Mouse (Mus musculus): Measurements from ENCODE around the gene Edc3. TPM values are rescaled to one million over a fixed set of nuclear protein-coding genes. Genes with fewer than 3 reads are reported as not detected.

Gene Edc3
- polyA plus RNA-seq, 1 experiment from 2014 or later, result 29.9 TPM

DNA sequence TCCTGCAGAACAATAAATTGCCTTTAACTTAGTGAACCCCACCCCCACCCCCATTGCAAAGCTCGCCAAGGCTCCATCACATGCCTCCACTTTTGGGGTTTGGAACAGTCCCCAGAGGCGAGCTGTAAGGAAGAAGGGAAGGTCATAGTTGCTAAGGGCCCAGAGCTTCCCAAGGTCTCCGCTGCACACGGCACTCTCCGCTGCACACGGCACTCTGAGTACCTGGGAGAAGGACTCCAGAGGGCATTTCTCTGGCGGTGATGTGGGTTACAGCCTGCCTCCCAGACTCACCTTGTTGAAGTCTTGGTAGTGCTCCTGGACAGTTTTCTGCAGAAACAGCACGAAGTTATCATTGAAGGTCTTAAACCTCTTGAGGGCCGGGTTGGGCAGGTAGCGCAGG lies 26.9 kb upstream of the Edc3 start:
- ATAC-seq, result no peak

GRCm38 (mm10) chr9:57683520-57683919 lies 24.8 kb upstream of the Edc3 start, which contains the start of gene Cyp1a2:
Gene Cyp1a2 (minus strand): TSS chr9:57683703.
- no peak within 1 kb of the TSS for H3K4me3 ChIP-seq (replicated peaks)
- H3K4me1 ChIP-seq (replicated peaks), result no peaks in the 10 kb centered on the region
- WGBS, result 68% methylated on average over 5 of the region's 5 CpGs
- no peaks in the 10 kb centered on the region for H3K27me3 ChIP-seq (replicated peaks)
- no peak for ATAC-seq
- no peak within 1 kb of the TSS for H3K4me2 ChIP-seq (replicated peaks)
- no peaks in the 10 kb centered on the region for H3K36me3 ChIP-seq
- no peak within 1 kb of the TSS for H3K27ac ChIP-seq
- H3K9me3 ChIP-seq, result no peaks in the 10 kb centered on the region
- H3K9ac ChIP-seq, result no peak within 1 kb of the TSS

More for the DNA sequence above, 26.9 kb upstream of the Edc3 start:
- no peaks in the 10 kb centered on the region for H3K9me3 ChIP-seq
- H3K4me1 ChIP-seq (replicated peaks), result no peaks in the 10 kb centered on the region
- 79% methylated on average over 10 of the region's 10 CpGs for WGBS
- H3K27me3 ChIP-seq (replicated peaks), result no peaks in the 10 kb centered on the region
- H3K36me3 ChIP-seq, result no peaks in the 10 kb centered on the region
- H3K4me2 ChIP-seq (replicated peaks), result no peak overlapping the region
- no peak overlapping the region for H3K9ac ChIP-seq
- H3K27ac ChIP-seq, result no peak overlapping the region
- H3K4me3 ChIP-seq (replicated peaks), result no peak overlapping the region

GRCm38 (mm10) chr9:57686011-57686410 lies 22.3 kb upstream of the Edc3 start:
- H3K9ac ChIP-seq, result no peak overlapping the region
- H3K4me1 ChIP-seq (replicated peaks), result no peaks in the 10 kb centered on the region
- H3K27me3 ChIP-seq (replicated peaks), result no peaks in the 10 kb centered on the region
- no peaks in the 10 kb centered on the region for H3K36me3 ChIP-seq
- no peaks in the 10 kb centered on the region for H3K9me3 ChIP-seq
- H3K27ac ChIP-seq, result no peak overlapping the region
- ATAC-seq, result no peak
- H3K4me2 ChIP-seq (replicated peaks), result no peak overlapping the region
- H3K4me3 ChIP-seq (replicated peaks), result no peak overlapping the region
- WGBS, result 84% methylated on average over 5 of the region's 5 CpGs

- no peak for ATAC-seq
- H3K27me3 ChIP-seq (replicated peaks), result no peaks in the 10 kb centered on the region
- no peak within 1 kb of the TSS for H3K9ac ChIP-seq
- H3K9me3 ChIP-seq, result no peaks in the 10 kb centered on the region
- 93% methylated on average over 2 of the region's 2 CpGs for WGBS
- no peaks in the 10 kb centered on the region for H3K4me1 ChIP-seq (replicated peaks)
- no peak within 1 kb of the TSS for H3K4me3 ChIP-seq (replicated peaks)
- H3K36me3 ChIP-seq, result no peaks in the 10 kb centered on the region
- no peak within 1 kb of the TSS for H3K27ac ChIP-seq
- no peak within 1 kb of the TSS for H3K4me2 ChIP-seq (replicated peaks)
Observed at GRCm38 (mm10) chr9:57687751-57688150, 20.6 kb upstream of the Edc3 start, which contains the start of gene Cyp1a1. Gene Cyp1a1 (plus strand): TSS chr9:57687928.

- no peak overlapping the region for H3K4me3 ChIP-seq (replicated peaks)
- no peak overlapping the region for H3K27ac ChIP-seq
- H3K27me3 ChIP-seq (replicated peaks), result no peaks in the 10 kb centered on the region
- ATAC-seq, result no peak
- WGBS, result 39% methylated on average over 2 of the region's 2 CpGs
- no peak overlapping the region for H3K4me2 ChIP-seq (replicated peaks)
- no peaks in the 10 kb centered on the region for H3K36me3 ChIP-seq
- no peaks in the 10 kb centered on the region for H3K9me3 ChIP-seq
- H3K4me1 ChIP-seq (replicated peaks), result no peaks in the 10 kb centered on the region
- H3K9ac ChIP-seq, result no peak overlapping the region
Observed at GRCm38 (mm10) chr9:57688158-57688557, 20.2 kb upstream of the Edc3 start.

DNA sequence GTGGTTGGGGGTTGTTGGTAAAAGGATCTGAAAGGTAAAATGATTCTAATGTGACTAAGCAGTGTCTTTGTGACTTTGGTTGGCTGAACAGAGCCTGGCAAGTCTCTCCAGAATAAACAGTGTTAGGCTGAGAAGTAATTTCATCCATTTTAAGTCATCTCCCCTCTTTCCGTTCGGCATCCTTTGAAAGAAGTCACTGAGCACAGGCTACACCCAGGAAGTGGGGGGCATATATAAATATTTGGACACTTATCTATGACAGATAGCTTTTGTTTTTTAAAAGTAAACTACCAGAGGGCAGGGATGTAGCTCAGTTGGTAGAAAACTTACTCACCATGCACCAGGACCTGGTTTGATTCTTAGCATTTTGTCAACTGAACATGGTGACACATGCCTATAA lies 19.7 kb upstream of the Edc3 start:
- no peak overlapping the region for H3K27ac ChIP-seq

GRCm38 (mm10) chr9:57694108-57694507 lies 14.2 kb upstream of the Edc3 start:
- Histone ChIP-seq H3K9me3 (no peaks in the 10 kb centered on the region), H3K27me3 (replicated peaks) (peaks cover 26% of the 10 kb centered on the region), H3K4me2 (replicated peaks) (no peak overlapping the region), H3K4me3 (replicated peaks) (no peak overlapping the region), H3K4me1 (replicated peaks) (peaks cover 10% of the 10 kb centered on the region), H3K36me3 (no peaks in the 10 kb centered on the region), H3K27ac (no peak overlapping the region), H3K9ac (no peak overlapping the region)
- ATAC-seq, result no peak
- WGBS, result 85% methylated on average over 2 of the region's 2 CpGs

More for the DNA sequence above, 19.7 kb upstream of the Edc3 start:
- H3K4me3 ChIP-seq (replicated peaks), result no peak overlapping the region
- ATAC-seq, result no peak
- no peak overlapping the region for H3K4me2 ChIP-seq (replicated peaks)
- no peak overlapping the region for H3K9ac ChIP-seq
- no peaks in the 10 kb centered on the region for H3K4me1 ChIP-seq (replicated peaks)
- 36% methylated on average over 2 of the region's 2 CpGs for WGBS
- no peaks in the 10 kb centered on the region for H3K27me3 ChIP-seq (replicated peaks)
- no peaks in the 10 kb centered on the region for H3K9me3 ChIP-seq
- H3K36me3 ChIP-seq, result no peaks in the 10 kb centered on the region

GRCm38 (mm10) chr9:57696380-57697285 lies 11.7 kb upstream of the Edc3 start:
- no peaks in the 10 kb centered on the region for H3K36me3 ChIP-seq
- no peak overlapping the region for H3K27ac ChIP-seq
- H3K9me3 ChIP-seq, result no peaks in the 10 kb centered on the region
- H3K9ac ChIP-seq, result peak overlapping the region; percentile 34
- H3K4me2 ChIP-seq (replicated peaks), result peak overlapping the region; percentile 84
- peak overlapping the region; percentile 38 for H3K4me3 ChIP-seq (replicated peaks)
- 3% methylated on average over 42 of the region's 42 CpGs for WGBS
- H3K27me3 ChIP-seq (replicated peaks), result peaks cover 26% of the 10 kb centered on the region
- H3K4me1 ChIP-seq (replicated peaks), result peaks cover 10% of the 10 kb centered on the region
- peak; percentile 82 for ATAC-seq

GRCm38 (mm10) chr9:57697380-57697779 lies 11.0 kb upstream of the Edc3 start:
- 21% methylated on average over 4 of the region's 4 CpGs for WGBS
- H3K4me3 ChIP-seq (replicated peaks), result no peak overlapping the region
- peak; percentile 52 for ATAC-seq

DNA sequence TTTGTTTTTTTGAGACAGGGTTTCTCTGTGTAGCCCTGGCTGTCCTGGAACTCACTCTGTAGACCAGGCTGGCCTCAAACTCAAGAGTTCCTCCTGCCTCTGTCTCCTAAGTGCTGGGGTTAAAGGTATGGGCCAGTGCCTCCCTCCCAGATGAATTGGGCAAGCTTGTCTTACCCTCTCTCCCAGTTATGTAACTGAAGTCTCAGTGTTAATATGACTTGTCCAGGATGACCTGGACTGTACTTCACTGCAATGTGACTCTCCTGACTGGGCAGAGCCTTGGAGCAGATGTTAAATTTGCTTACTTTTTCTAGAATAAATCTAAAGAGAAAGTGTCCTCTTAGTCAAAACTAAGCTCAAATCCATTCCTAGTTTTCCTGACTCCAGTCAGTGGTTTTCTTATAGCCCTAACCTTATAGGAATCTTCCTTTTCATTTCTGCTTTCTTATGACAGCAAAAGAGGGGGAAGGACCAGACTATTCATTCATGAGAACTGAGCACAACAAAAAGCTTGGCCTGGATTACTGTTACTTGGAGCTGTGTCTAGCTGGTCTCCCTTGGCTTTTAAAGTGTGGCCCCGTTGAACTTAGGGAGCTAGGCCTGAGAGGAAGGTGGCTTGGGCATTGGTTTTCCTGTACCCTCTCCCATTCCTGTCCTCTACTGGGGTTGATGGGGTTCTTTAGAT lies 9.7 kb upstream of the Edc3 start:
- no peak overlapping the region for H3K4me2 ChIP-seq (replicated peaks)
- H3K9me3 ChIP-seq, result no peaks in the 10 kb centered on the region
- no peaks in the 10 kb centered on the region for H3K36me3 ChIP-seq
- peaks cover 26% of the 10 kb centered on the region for H3K27me3 ChIP-seq (replicated peaks)
- no peak overlapping the region for H3K4me3 ChIP-seq (replicated peaks)
- 57% methylated on average over 1 of the region's 1 CpGs for whole genome bisulfite sequencing
- H3K4me1 ChIP-seq (replicated peaks), result peaks cover 10% of the 10 kb centered on the region
- ATAC-seq, result no peak
- H3K9ac ChIP-seq, result no peak overlapping the region
- H3K27ac ChIP-seq, result no peak overlapping the region

More at GRCm38 (mm10) chr9:57697380-57697779, 11.0 kb upstream of the Edc3 start:
- Histone ChIP-seq H3K9me3 (no peaks in the 10 kb centered on the region), H3K9ac (no peak overlapping the region), H3K4me1 (replicated peaks) (peaks cover 10% of the 10 kb centered on the region), H3K27me3 (replicated peaks) (peaks cover 26% of the 10 kb centered on the region), H3K4me2 (replicated peaks) (no peak overlapping the region), H3K36me3 (no peaks in the 10 kb centered on the region), H3K27ac (no peak overlapping the region)

- no peak overlapping the region for H3K4me2 ChIP-seq (replicated peaks)
- ATAC-seq, result no peak
- H3K9me3 ChIP-seq, result no peaks in the 10 kb centered on the region
- H3K27me3 ChIP-seq (replicated peaks), result no peaks in the 10 kb centered on the region
- no peak overlapping the region for H3K27ac ChIP-seq
- no peak overlapping the region for H3K9ac ChIP-seq
- H3K36me3 ChIP-seq, result no peaks in the 10 kb centered on the region
- H3K4me1 ChIP-seq (replicated peaks), result peaks cover 3% of the 10 kb centered on the region
- WGBS, result 92% methylated on average over 3 of the region's 3 CpGs
- H3K4me3 ChIP-seq (replicated peaks), result no peak overlapping the region
Observed at GRCm38 (mm10) chr9:57706496-57706895, 1.8 kb upstream of the Edc3 start.

DNA sequence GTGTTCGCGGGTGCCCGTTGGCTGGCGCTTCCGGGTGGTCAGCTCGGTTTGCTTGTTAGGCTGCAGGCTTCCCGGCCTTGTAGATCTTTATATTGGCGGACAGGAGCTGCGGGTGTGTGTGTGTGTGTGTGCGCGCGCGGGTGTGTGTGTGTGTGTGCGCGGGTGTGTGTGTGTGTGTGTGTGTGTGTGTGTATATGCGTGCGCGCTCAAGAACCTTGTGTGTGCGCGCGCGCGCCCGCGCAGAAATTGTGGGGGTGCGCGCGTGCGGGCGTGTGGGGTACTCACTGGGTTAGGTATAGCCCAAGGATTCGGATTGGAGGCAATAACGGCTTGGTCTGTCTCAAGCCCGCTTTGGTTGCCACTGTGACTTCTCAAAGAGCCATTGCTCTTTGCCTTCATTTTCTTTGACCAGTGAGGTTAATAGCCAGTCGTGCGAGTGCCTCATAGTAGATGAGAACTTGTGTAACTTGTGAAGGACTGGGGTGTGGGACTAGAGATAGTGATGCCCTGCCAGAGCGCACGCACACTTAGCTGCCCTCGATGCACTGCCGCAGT lies 457 bp downstream of the Edc3 start:
- 2% methylated on average over 39 of the region's 39 CpGs for WGBS
- Histone ChIP-seq H3K4me1 (replicated peaks) (peaks cover 3% of the 10 kb centered on the region), H3K27ac (peak overlapping the region; percentile 88), H3K9me3 (no peaks in the 10 kb centered on the region), H3K4me3 (replicated peaks) (peak overlapping the region; percentile 90), H3K36me3 (0 out of 2 replicates have a peak, but pooled peaks cover 2% of the 10 kb centered on the region), H3K4me2 (replicated peaks) (peak overlapping the region; percentile 72), H3K27me3 (replicated peaks) (no peaks in the 10 kb centered on the region), H3K9ac (peak overlapping the region; percentile 84)
- ATAC-seq, result peak; percentile 85

Measured in intestine, embryonic 15.5 days (tissue).